Mouse (Mus musculus): ENCODE results near the gene Mst1.
A peak's percentile ranks its signal among the peaks of the same experiment; 100 is the strongest.

Mst1 gene

DNA sequence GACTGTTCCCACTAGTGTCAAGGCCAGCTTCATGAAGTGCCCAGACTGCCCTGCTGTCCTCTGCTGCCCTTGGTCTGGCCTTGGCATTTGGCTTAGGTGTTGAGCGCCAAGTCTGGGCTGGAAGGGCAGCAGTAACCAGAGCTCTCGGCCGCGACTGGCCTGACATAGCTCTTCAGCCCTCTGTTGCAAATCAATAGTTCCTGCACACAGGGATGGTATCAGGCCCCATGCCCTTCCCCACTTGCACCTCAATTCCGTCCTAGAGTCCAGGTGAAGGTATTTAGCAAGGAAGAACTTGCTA is 23.0 kb upstream of the Mst1 start:
- no peak for DNase-seq

- no peak for DNase-seq
These were observed 21.9 kb upstream of the Mst1 start for GRCm38 (mm10) chr9:108058291-108058690.

GRCm38 (mm10) chr9:108062142-108062541 is 18.1 kb upstream of the Mst1 start:
- DNase-seq = no peak

DNA sequence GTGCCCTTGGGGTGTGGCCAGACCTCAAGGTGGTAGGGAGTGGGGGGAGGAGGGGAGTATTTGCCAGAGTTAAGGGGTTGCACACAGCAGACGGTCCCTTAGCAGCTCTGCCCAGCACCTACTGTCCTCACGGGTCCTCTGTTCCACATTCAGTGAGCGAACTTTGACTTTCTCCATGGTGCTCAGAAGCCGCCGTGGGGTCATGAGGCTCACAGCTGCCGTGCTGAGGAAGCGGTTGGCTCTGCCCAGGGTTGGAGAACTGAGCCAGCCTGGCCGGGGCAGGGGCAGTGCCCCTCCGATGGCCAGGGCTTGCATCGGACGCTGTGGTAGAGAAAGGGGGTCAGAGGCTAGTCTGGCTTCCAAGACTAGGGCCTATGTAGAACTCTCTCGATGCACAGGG is 16.9 kb upstream of the Mst1 start:
- DNase-seq = no peak

DNA sequence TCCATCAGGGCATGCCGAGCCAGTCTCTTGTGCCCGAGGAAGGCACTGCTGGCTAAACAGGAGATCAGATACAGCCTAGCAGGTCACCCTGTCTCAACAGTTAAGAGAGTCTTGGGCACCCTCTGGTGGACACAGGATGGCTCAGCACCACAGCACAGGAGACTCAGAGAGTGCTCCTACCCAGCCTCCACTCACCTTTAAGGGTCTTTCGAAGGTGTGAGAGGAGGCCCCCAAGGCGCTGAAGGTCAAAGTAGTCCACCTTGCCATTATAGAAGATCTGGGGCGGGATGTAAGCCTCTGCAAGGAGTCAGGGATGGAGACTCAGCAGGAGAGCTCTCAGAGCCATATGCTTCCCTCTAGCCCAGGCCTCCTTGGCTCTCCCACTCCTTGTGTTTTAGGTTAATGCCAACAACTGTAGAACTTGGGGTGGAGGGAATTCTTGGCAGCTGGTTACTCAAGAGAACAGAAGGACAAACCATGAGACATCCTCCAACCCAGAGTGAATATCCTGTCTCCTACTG is 14.7 kb upstream of the Mst1 start:
- peak; percentile 77 for DNase-seq

DNA sequence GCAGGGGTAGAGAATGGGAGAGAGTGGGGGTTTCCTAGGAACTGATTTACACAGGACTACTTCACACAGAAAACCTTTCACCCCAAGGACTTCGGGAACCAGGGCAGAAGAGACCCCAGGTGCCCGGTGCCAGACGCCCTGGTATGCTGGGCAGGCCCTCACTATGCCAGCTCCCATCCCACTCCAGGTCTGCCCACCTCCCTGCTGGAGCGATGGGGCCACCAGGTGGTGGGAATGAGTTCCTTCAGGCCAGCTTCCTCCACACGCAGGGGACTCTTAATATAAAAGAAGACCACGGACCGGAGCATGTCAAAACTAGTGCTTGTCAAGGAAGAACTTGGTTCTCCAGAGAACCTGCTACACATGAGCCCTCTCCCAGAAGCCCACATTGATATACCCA is 13.0 kb upstream of the Mst1 start:
- DNase-seq = no peak

DNA sequence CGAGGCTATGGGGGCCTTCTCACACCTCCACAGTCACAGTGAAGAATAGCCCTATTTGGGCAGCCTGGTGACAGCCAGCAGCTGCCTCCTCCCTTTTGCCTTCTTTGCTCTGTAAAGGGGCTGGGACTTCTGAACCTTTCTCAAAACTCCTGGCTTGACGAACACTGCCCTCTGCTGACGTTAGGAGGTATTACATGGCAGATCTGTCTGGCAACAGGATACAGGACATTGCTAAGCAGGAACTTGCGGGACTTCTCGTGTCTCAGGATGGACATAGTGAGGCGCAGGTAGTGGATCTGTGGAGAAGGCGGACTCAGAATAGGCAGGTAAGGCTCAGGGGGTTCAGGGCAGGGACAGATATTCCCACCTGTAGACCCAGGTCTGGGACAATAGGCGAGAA is 12.3 kb upstream of the Mst1 start:
- DNase-seq = peak; percentile 90

DNA sequence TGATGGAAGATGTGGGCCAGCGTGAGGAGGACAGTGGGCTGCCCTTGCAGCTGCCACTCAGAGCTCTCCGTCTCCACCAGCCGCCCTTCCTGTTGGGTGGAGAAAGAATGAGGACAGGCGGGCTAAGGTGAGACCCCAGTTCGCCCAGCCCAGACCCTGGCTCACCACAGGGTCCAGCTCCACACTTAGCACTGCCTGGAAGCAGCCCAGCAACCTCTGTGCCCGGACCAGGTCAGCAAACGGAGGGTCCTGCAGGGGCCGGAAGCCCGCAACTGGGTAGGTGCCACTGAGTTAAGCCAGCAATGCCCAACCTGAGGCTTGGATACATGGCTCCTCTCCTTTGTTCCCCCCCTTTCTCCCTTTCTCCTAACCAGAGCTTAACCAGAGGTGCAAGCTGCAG is 11.2 kb upstream of the Mst1 start:
- no peak for DNase-seq

DNA sequence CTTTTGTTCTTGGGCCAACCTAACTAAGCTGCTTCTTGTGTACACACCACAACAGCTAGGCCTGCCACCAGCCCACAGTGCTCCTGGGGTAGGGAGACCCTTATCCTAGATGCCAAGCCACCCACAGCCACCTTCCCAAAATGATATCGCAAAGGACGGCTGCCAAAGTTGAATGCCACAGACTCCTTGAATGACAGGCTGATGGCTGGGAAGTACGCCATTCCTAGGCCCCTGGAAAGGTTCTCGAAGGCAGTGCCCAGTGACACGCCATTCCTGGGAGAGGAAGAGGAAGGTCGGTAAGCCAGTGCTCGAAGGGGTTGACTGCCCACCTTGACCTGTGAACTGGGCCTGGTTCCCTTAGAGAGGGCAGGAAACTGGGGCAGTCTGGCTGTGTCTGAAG is 10.7 kb upstream of the Mst1 start:
- DNase-seq = no peak

DNA sequence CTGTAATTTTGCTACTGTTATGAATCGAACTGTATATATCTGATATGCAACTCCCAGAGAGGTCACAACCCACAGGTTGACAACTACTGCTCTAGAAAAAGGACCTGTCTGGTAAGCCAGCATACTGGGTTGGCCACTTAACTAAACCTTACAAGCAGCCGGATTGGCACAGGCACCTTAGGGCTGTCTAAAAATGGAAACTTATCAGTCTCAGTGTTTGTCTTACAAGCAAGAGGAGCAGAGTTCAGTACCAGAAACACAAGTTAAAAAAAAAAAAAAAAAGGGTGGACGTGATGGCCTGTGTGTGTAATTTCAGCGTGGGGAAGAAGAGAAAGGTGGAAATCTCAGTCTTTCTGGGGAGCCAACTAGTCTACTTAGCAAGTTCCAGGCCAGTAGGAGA is 8.4 kb upstream of the Mst1 start:
- no peak for DNase-seq

DNA sequence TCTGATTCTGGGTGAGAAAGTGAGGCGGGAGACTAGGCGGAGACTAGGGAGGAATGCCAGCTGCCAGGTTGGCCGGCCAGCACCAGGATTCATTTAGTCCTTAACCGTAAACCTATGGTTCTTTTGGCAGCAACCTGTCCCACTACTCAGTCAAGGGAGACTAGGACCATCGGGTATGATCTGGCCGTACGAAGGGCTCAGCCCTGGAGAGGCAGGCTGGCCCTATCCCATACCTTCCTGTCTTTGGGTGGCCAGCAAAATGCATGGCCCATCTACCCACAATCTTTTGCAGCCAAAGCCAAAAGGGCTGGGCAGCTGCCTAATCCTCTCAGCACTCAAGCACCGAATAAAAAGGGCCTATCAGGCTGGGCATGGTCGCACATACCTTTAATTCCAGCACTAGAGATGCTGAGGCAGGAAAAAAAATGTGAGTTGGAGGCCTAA is 7.7 kb upstream of the Mst1 start:
- DNase-seq = no peak

GRCm38 (mm10) chr9:108073141-108073930 is 6.9 kb upstream of the Mst1 start:
- DNase-seq = no peak

DNA sequence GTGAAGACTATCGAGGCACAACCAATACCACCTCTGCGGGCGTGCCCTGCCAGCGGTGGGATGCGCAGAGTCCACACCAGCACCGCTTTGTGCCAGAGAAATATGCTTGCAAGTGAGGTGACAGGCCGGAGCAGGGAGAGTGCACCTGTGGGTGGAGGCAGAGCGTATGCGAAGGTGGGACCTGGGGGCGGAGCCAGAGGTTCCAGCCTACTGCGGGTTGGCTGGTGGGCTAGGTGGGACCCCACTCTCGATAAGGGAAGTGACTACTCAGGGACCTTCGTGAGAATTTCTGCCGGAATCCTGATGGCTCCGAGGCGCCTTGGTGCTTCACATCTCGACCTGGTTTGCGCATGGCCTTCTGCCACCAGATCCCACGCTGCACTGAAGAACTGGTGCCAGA is 2.3 kb downstream of the Mst1 start:
- DNase-seq = no peak

DNA sequence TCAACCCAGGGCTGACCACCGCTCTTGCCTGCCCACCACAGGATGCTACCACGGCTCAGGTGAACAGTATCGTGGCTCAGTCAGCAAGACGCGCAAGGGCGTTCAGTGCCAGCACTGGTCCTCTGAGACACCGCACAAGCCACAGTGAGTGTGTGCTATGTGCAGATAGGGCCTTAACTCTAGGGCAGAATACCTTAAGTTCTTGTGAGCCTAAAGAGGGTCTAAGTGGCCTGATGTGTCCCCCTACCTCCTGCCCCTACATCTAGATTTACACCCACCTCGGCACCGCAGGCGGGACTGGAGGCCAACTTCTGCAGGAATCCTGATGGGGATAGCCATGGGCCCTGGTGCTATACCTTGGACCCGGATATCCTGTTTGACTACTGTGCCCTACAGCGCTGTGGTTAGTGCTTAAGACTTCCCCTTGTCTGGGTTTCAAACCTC is 2.8 kb downstream of the Mst1 start, which contains the start of gene Rnf123:
Rnf123 (minus strand) TSS at position 359 of the 444 bp plus-strand sequence.
- DNase-seq = no peak

DNA sequence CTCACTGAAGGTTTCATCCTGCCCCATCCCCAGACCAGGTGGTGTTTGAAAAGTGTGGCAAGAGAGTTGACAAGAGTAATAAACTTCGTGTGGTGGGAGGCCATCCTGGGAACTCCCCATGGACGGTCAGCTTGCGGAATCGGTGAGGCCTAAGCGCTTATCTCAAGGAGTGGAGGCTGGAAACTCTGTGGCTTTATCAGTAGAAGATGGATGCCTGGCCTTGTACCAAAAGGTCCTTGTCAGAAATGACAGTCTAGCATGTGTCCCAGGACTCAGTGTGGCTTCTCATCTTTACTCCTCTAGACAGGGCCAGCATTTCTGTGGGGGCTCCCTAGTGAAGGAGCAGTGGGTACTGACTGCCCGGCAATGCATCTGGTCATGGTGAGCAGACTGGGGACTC is 3.3 kb downstream of the Mst1 start:
- DNase-seq = no peak

DNA sequence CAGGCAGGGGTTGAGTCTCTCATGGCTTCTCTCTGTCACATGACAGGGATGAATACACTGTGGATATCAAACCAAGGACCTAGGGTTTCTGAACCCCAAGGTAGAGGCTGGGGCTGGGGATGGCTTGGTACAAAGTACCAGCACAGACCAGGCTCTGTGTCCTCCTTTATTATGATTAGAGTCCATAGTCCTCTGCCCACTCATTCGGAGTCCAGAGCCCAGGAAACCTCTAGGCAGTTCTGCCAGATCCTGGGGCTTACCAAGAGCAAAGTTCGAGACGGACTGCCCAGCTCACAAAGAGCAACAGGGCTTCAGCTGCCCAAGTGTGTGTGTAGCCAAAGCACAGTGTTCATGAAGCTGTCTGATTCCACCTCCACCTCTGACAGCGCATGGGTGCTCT is 5.0 kb downstream of the Mst1 start:
- no peak for DNase-seq

DNA sequence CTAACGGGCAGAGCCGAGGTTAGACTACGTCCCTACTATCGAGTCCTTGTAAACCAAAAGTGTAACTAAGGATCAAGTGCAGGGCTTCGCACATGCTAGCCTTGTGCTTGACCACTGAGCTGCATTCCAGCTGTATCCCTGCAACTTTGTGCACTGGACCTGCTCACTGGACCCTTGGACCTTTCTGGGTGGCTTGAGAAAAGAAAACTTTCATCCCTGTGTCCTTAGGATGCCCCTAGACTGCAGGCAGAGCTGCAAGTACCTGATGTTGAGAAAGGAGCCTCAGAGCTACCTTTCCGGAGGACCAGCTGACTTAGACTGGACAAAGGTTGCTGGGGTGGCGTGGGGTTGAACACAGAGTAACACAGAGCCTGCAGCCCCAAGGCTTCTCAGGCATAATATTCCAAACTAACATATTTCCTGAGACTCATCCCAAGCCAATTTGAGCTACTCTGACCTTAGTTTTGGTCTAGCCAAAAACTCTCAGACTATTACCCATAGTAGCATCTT is 10.4 kb downstream of the Mst1 start:
- DNase-seq = no peak

DNA sequence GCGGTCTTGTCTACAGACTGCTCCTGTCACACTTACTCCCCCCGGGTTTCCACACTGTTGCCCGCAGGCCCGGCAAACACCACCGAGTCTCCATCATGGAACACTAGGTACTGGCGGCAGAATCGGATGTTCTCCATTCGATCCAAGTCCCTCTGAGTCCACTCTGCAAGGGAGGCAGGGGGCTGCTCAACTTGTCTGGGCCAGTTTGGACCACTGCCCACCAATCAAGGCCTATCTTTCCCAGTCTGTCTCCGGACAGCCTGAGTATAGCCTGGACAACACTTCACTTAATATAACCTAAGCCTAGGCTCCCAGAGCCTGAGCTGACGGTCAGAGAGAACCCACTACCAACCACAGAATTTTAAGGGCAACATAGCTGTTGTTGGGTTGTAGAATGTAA is 13.3 kb downstream of the Mst1 start:
- no peak for DNase-seq

DNA sequence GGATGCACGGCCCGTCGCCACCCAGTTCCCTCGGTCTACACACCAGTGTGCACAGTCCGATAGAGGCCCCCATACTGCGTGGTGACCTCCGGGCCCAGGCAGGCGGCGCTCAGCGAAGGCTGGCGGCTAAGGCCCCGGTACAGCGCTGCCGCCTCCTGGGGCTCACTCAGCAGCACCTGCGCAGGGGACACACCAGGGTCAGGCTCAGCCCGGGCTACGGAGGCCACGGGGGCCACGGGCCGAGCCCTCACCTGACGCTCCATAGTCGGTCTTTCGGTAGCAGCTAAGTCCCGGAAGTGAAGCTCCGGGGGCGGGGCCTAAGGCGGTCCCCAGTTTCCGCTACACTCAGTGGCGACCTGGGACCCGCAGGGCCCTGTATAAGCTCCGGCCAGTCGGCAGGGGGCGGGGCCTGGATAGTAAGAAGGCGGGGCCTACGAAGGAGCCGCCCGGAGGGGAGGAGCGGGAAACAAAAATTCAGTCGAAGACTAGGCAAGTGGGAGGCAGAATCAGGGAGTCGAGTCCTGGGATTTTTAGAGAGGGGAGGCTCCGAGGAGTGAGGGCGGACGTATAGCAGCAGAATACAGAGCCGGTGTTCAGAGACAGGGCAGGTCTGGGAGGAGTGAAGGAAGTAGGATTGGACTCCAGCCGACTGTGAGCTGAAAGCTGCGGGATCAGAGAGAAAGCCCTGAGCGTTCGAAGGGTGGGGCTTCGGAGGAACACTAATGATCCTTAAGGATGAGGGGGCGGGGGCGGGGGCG is 14.1 kb downstream of the Mst1 start, which contains the start of gene Apeh:
Apeh (minus strand) TSS at position 423 of the 758 bp plus-strand sequence.
- peak; percentile 96 for DNase-seq

DNA sequence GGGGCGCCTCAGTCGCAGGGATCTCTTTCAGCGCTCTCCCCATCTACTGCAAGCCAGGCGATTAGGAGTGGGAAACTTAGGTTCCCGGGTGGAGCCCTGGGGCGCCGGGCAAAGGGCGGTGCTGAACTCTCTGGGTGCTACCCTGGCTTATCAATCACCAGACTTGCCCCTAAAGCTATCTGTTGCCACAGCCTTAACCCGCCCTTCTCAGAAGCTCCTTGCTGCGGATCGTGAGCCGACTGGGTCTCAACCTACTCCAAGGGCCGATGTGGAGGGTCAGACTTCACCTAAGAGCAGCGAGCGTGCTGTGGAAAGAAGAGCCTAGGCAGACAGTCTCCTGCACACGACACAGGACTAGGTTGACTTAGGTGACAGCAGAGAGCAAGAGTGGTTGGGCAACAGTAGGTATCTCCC is 14.8 kb downstream of the Mst1 start:
- no peak for DNase-seq

DNA sequence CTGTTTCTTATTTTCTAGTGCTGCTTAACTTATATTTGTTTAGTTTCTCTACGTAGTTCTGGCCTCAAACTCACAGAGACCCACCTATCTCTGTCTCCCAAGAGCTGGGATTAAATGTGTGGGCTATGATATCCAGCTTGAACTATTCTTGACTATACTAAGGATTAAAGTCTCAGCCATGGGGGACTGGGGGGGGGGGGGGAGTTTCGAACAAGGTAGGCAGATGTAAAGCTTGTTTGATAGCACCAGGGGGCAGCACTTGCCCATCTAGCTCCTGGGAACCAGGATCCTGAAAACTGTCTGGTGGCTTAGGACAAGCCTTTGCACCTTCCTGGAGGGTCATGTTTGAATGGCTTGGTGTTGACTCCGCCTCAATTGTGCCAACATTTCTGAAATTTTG is 15.3 kb downstream of the Mst1 start:
- DNase-seq = peak; percentile 85

DNA sequence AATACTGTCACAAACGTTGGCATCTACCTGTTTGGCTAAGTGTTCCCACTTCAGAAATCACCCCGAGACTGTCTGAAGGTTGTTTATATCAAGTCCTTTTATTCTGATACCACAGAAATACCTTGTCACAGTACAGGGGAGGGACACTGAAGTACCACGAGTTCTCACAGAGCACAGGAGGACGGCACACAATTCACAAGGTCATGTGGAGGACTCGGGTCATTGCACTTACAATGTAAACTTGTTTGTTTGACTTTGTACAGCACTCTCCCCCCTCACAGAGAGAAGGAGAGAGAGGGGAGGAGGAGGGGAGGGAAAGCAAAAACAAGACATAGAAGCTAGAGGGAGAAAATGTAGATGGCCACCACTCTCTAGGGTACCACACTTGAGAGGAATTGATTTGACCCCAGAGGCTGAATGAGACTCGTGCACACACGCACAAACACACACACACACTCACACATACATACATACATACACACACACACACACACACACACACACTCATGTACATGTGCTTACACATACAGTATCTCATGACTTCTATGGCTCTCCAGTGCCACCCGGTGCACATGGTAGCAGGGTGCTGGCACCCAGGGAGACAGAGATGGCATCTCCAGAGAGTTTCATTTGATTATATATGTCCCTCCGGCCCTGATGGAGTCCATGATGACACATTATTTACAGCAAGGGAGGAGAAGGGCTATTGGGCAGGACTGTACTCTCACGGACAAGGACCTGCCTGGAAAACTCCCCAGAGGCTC is 15.9 kb downstream of the Mst1 start:
- no peak for DNase-seq

GRCm38 (mm10) chr9:108099619-108100018 is 19.4 kb downstream of the Mst1 start:
- no peak for DNase-seq

All from retina, postnatal 1 day (tissue).